Comparison of ENCODE assay signal across 7 mouse cellular contexts in genomic region chr11:109331424-109331824, GRCm38 (mm10). TPM values are rescaled to one million over a fixed set of nuclear protein-coding genes. Genes with fewer than 3 reads are reported as not detected.
A peak's percentile ranks its signal among the peaks of the same experiment; 100 is the strongest.
DNase-seq lines count a peak whose midpoint lies in the region; ATAC-seq lines count a peak whose summit lies in the region.

No protein-coding gene starts in this region.

- H3K4me1 ChIP-seq in intestine, embryonic 15.5 days (replicated peaks), result no peaks in the 10 kb centered on the region
- peaks cover 3% of the 10 kb centered on the region; the same call in 1 of the 2 replicates for H3K4me1 ChIP-seq in midbrain, embryonic 11.5 days (ENCODE audit: control insufficient read depth, insufficient read depth, low read length)

- intact Hi-C loops in gastrocnemius, postnatal 36 days (cut with DNase I), result loop anchor here (5.0 kb wide), 2 partner anchors 111 to 286 kb away; no protein-coding TSS in a partner anchor
- intact Hi-C loops in left cerebral cortex, postnatal 36 days (cut with DNase I), result loop anchor here (1.0 to 5.0 kb wide), 3 partner anchors 94 to 256 kb away; partner anchors contain the start of gene Amz2

- peak overlapping the region; percentile 30 for H3K4me3 ChIP-seq in intestine, embryonic 15.5 days (replicated peaks)
- peak overlapping the region; percentile 10; the same call in 1 of the 2 replicates for H3K4me3 ChIP-seq in midbrain, embryonic 11.5 days (ENCODE audit: low read depth, low read length)

- peak; percentile 96 for ATAC-seq in intestine, embryonic 15.5 days
- peak; percentile 94 for ATAC-seq in midbrain, embryonic 11.5 days (ENCODE audit: low FRiP score)

- no peak overlapping the region for H3K27ac ChIP-seq in intestine, embryonic 15.5 days
- H3K27ac ChIP-seq in midbrain, embryonic 11.5 days (ENCODE audit: low read depth, low read length), result no peak overlapping the region

- DNase-seq in adrenal gland, adult 18-20 months (ENCODE audit: low spot score in 2 of 2), result peak; percentile 88 to 91
- DNase-seq in embryo, embryonic 11 days, result peak; percentile 95
- peak; percentile 90 to 95 for DNase-seq in gastrocnemius, postnatal 36 days
- peak; percentile 84 to 88 for DNase-seq in left cerebral cortex, postnatal 36 days (ENCODE audit: low spot score in 2 of 2)
- DNase-seq in midbrain, embryonic 11.5 days (ENCODE audit: low spot score, missing footprints), result peak; percentile 98
- DNase-seq in skeletal muscle tissue, adult 2 months (ENCODE audit: low read depth, low spot score), result peak; percentile 95

- H3K9me3 ChIP-seq in intestine, embryonic 15.5 days, result no peaks in the 10 kb centered on the region
- H3K9me3 ChIP-seq in midbrain, embryonic 11.5 days (ENCODE audit: control insufficient read depth, low read length), result no peaks in the 10 kb centered on the region

- 6% methylated on average over 6 of the region's 6 CpGs for WGBS in intestine, embryonic 15.5 days
- WGBS in midbrain, embryonic 11.5 days, result 7% methylated on average over 6 of the region's 6 CpGs

- no peaks in the 10 kb centered on the region for H3K36me3 ChIP-seq in intestine, embryonic 15.5 days
- no peaks in the 10 kb centered on the region for H3K36me3 ChIP-seq in midbrain, embryonic 11.5 days (ENCODE audit: control insufficient read depth, insufficient read depth, low read length)

- H3K27me3 ChIP-seq in intestine, embryonic 15.5 days (replicated peaks), result no peaks in the 10 kb centered on the region
- no peaks in the 10 kb centered on the region for H3K27me3 ChIP-seq in midbrain, embryonic 11.5 days (ENCODE audit: control insufficient read depth, insufficient read depth, low read length)

- H3K4me2 ChIP-seq in intestine, embryonic 15.5 days (replicated peaks), result peak overlapping the region; percentile 57
- peak overlapping the region; percentile 39 for H3K4me2 ChIP-seq in midbrain, embryonic 11.5 days

- H3K9ac ChIP-seq in intestine, embryonic 15.5 days, result peak overlapping the region; percentile 2; the same call in 1 of the 2 replicates
- no peak overlapping the region for H3K9ac ChIP-seq in midbrain, embryonic 11.5 days (ENCODE audit: low read length)

RNA-seq across cellular contexts. Expression of gene Gna13, which starts 31.2 kb away (rescaled TPM):
- 10 to 100 TPM; 64.8 to 74.8 TPM for total RNA-seq in adrenal gland, adult 18-20 months (2021)
- 10 to 100 TPM; 21.9 to 22.1 TPM for total RNA-seq in gastrocnemius, postnatal 36 days (2021)
- polyA plus RNA-seq in intestine, embryonic 15.5 days (2015; fragmentation: Nextera tagmentation; extraction: Ambion mirVana), result 32.2 and 32.7 TPM in 2 replicates
- 10 to 100 TPM; 47.6 to 48.0 TPM for total RNA-seq in left cerebral cortex, postnatal 36 days (2021)
- 19.4 and 20.4 TPM in 2 replicates for polyA plus RNA-seq in midbrain, embryonic 11.5 days (2014; fragmentation: Nextera tagmentation; extraction: Ambion mirVana)

RNA-seq across cellular contexts. Expression of gene Rgs9, which starts 33.5 kb away (rescaled TPM):
- total RNA-seq in adrenal gland, adult 18-20 months (2021), result 1 to 10 TPM; 4.6 to 5.1 TPM
- total RNA-seq in gastrocnemius, postnatal 36 days (2021), result not detected
- 3.6 and 4.2 TPM in 2 replicates for polyA plus RNA-seq in intestine, embryonic 15.5 days (2015; fragmentation: Nextera tagmentation; extraction: Ambion mirVana)
- total RNA-seq in left cerebral cortex, postnatal 36 days (2021), result 10 to 100 TPM; 30.8 to 65.3 TPM
- polyA plus RNA-seq in midbrain, embryonic 11.5 days (2014; fragmentation: Nextera tagmentation; extraction: Ambion mirVana), result 1.6 and 1.7 TPM in 2 replicates

Comparison
In these comparisons a context has a peak if more than half of its experiments do, and no peak if none do; other contexts are left out.
1. RNA of gene Rgs9, which starts 33.5 kb away (total RNA-seq): 30.8 to 65.3 TPM in left cerebral cortex, postnatal 36 days; 4.6 to 5.1 TPM in adrenal gland, adult 18-20 months and not detected in gastrocnemius, postnatal 36 days; every median in the first group is over 4 times any median in the second.
2. Peak in every context shown above with its lines, with median percentiles within 50 percentile points of each other: DNase-seq.